Mouse (Mus musculus) hindbrain, embryonic 15.5 days (tissue): ENCODE data around the gene Il34. TPM values are rescaled to one million over a fixed set of nuclear protein-coding genes. Genes with fewer than 3 reads are reported as not detected.

Experiments used
- ATAC-seq: fragments of 200-750 bp; cut with Nextera tagmentation; 2 replicates; pipeline ENCODE4 v1.8.0; 2017; ENCODE audit warnings: low read depth, moderate number of reproducible peaks, moderate TSS enrichment; ENCODE audit not compliant: low FRiP score
- H3K27ac ChIP-seq: fragments of 300-500 bp; sonication (generic); replicated peaks from 2 replicates; pipeline ENCODE4 v1.5.1; 2015; ENCODE audit warnings: mild to moderate bottlenecking, inconsistent platforms
- H3K27me3 ChIP-seq: fragments of 300-500 bp; sonication (generic); 2 replicates; pipeline ENCODE4 v1.6.1; 2015; ENCODE audit warnings: control low read depth, inconsistent platforms
- H3K36me3 ChIP-seq: fragments of 300-500 bp; sonication (generic); 2 replicates; pipeline ENCODE4 v1.6.1; 2015; ENCODE audit warnings: control low read depth, inconsistent platforms
- H3K4me1 ChIP-seq: fragments of 300-500 bp; sonication (generic); replicated peaks from 2 replicates; pipeline ENCODE4 v1.6.1; 2015; ENCODE audit warnings: control low read depth, inconsistent platforms
- H3K4me2 ChIP-seq: fragments of 300-500 bp; sonication (generic); 2 replicates; pipeline ENCODE4 v1.6.1; 2015; ENCODE audit warnings: moderate library complexity, mild to moderate bottlenecking, inconsistent platforms
- H3K4me3 ChIP-seq: fragments of 300-500 bp; sonication (generic); 2 replicates; pipeline ENCODE4 v1.5.1; 2015; ENCODE audit warnings: mild to moderate bottlenecking, inconsistent platforms
- H3K9ac ChIP-seq: fragments of 300-500 bp; sonication (generic); 2 replicates; pipeline ENCODE4 v1.6.1; 2015; ENCODE audit warnings: inconsistent platforms
- H3K9me3 ChIP-seq: fragments of 300-500 bp; sonication (generic); 2 replicates; pipeline ENCODE4 v1.6.1; 2016; ENCODE audit warnings: control low read depth, inconsistent platforms
- WGBS: fragments of 180-500 bp; shearing (Covaris S2); methylation state at CpG from one replicate; pipeline ENCODE4 v1.1.7; 2015; 5-methylcytosine and 5-hydroxymethylcytosine counted together
- polyA plus RNA-seq: library from polyadenylated mRNA; unstranded; fragments of >200 nt; fragmentation: Nextera tagmentation; extraction: Ambion mirVana; gene quantifications from 2 replicates; pipeline ENCODE4 v1.2.1, GENCODE M21; 2015

The Il34 gene
- polyA plus RNA-seq, 1 experiment from 2014 or later: 5.8 TPM

- WGBS: 59% methylated on average over 10 of the region's 10 CpGs
- Histone ChIP-seq H3K36me3 (no peaks in the 10 kb centered on the region), H3K27me3 (no peaks in the 10 kb centered on the region), H3K4me2 (no peak overlapping the region), H3K9ac (no peak overlapping the region), H3K9me3 (no peaks in the 10 kb centered on the region), H3K4me3 (no peak overlapping the region), H3K27ac (no peak overlapping the region), H3K4me1 (0 out of 2 replicates have a peak, but pooled peaks cover under 1% of the 10 kb centered on the region)
- ATAC-seq: peak; percentile 60
Measured at GRCm38 (mm10) chr8:110749500-110750170, 56.1 kb downstream of the Il34 start.

- no peak overlapping the region for H3K4me2 ChIP-seq
- ATAC-seq: no peak
- WGBS: 73% methylated on average over 9 of the region's 9 CpGs
- H3K9me3 ChIP-seq: no peaks in the 10 kb centered on the region
- no peaks in the 10 kb centered on the region for H3K4me1 ChIP-seq
- H3K4me3 ChIP-seq: no peak overlapping the region
- H3K27me3 ChIP-seq: no peaks in the 10 kb centered on the region
- no peaks in the 10 kb centered on the region for H3K36me3 ChIP-seq
- no peak overlapping the region for H3K27ac ChIP-seq
- H3K9ac ChIP-seq: no peak overlapping the region
Measured at GRCm38 (mm10) chr8:110746661-110747060, 59.1 kb downstream of the Il34 start.

- WGBS: 91% methylated on average over 10 of the region's 10 CpGs
- Histone ChIP-seq H3K4me1 (no peaks in the 10 kb centered on the region), H3K27ac (no peak overlapping the region), H3K36me3 (no peaks in the 10 kb centered on the region), H3K9ac (no peak overlapping the region), H3K9me3 (no peaks in the 10 kb centered on the region), H3K27me3 (no peaks in the 10 kb centered on the region), H3K4me2 (no peak overlapping the region), H3K4me3 (no peak overlapping the region)
- no peak for ATAC-seq
Measured at GRCm38 (mm10) chr8:110745162-110745561, 60.6 kb downstream of the Il34 start.

GRCm38 (mm10) chr8:110742452-110742818 is 63.3 kb downstream of the Il34 start:
- ATAC-seq: no peak
- 90% methylated on average over 5 of the region's 5 CpGs for WGBS
- H3K36me3 ChIP-seq: peaks cover 25% of the 10 kb centered on the region

GRCm38 (mm10) chr8:110741816-110742451 is 63.8 kb downstream of the Il34 start:
- WGBS: 78% methylated on average over 15 of the region's 15 CpGs
- Histone ChIP-seq H3K9ac (no peak overlapping the region), H3K4me3 (no peak overlapping the region), H3K4me1 (no peaks in the 10 kb centered on the region), H3K27me3 (no peaks in the 10 kb centered on the region), H3K36me3 (peaks cover 29% of the 10 kb centered on the region), H3K4me2 (no peak overlapping the region), H3K27ac (no peak overlapping the region), H3K9me3 (no peaks in the 10 kb centered on the region)
- ATAC-seq: no peak

More at GRCm38 (mm10) chr8:110742452-110742818, 63.3 kb downstream of the Il34 start:
- H3K27ac ChIP-seq: no peak overlapping the region
- no peak overlapping the region for H3K4me3 ChIP-seq
- H3K4me1 ChIP-seq: no peaks in the 10 kb centered on the region
- no peak overlapping the region for H3K4me2 ChIP-seq
- no peak overlapping the region for H3K9ac ChIP-seq
- H3K9me3 ChIP-seq: no peaks in the 10 kb centered on the region
- H3K27me3 ChIP-seq: no peaks in the 10 kb centered on the region

GRCm38 (mm10) chr8:110740629-110741175 is 65.0 kb downstream of the Il34 start:
- no peak overlapping the region for H3K4me3 ChIP-seq
- no peaks in the 10 kb centered on the region for H3K9me3 ChIP-seq
- H3K27me3 ChIP-seq: no peaks in the 10 kb centered on the region
- no peak overlapping the region for H3K27ac ChIP-seq
- 87% methylated on average over 5 of the region's 5 CpGs for WGBS
- no peak overlapping the region for H3K4me2 ChIP-seq
- no peak overlapping the region for H3K9ac ChIP-seq
- H3K36me3 ChIP-seq: peaks cover 41% of the 10 kb centered on the region
- no peaks in the 10 kb centered on the region for H3K4me1 ChIP-seq
- ATAC-seq: no peak

- WGBS: 95% methylated on average over 34 of the region's 35 CpGs
- no peak overlapping the region for H3K4me3 ChIP-seq
- H3K27ac ChIP-seq: no peak overlapping the region
Measured at GRCm38 (mm10) chr8:110738591-110739195, 67.0 kb downstream of the Il34 start.

GRCm38 (mm10) chr8:110733036-110733435 is 72.7 kb downstream of the Il34 start:
- no peak overlapping the region for H3K27ac ChIP-seq
- ATAC-seq: no peak
- peaks cover 92% of the 10 kb centered on the region for H3K36me3 ChIP-seq
- H3K9me3 ChIP-seq: no peaks in the 10 kb centered on the region
- WGBS: 69% methylated on average over 8 of the region's 8 CpGs
- H3K9ac ChIP-seq: no peak overlapping the region
- H3K4me2 ChIP-seq: no peak overlapping the region
- no peak overlapping the region for H3K4me3 ChIP-seq
- no peaks in the 10 kb centered on the region for H3K4me1 ChIP-seq
- no peaks in the 10 kb centered on the region for H3K27me3 ChIP-seq

More at GRCm38 (mm10) chr8:110738591-110739195, 67.0 kb downstream of the Il34 start:
- no peak overlapping the region for H3K4me2 ChIP-seq
- no peaks in the 10 kb centered on the region for H3K9me3 ChIP-seq
- no peak for ATAC-seq
- H3K27me3 ChIP-seq: no peaks in the 10 kb centered on the region
- no peaks in the 10 kb centered on the region for H3K4me1 ChIP-seq
- H3K36me3 ChIP-seq: peaks cover 58% of the 10 kb centered on the region
- H3K9ac ChIP-seq: no peak overlapping the region

GRCm38 (mm10) chr8:110731346-110731859 is 74.3 kb downstream of the Il34 start:
- no peak for ATAC-seq
- Histone ChIP-seq H3K4me1 (peaks cover 11% of the 10 kb centered on the region), H3K4me3 (no peak overlapping the region), H3K36me3 (peaks cover 88% of the 10 kb centered on the region), H3K27ac (no peak overlapping the region), H3K4me2 (no peak overlapping the region), H3K9me3 (no peaks in the 10 kb centered on the region), H3K27me3 (no peaks in the 10 kb centered on the region), H3K9ac (no peak overlapping the region)
- 95% methylated on average over 8 of the region's 8 CpGs for WGBS

GRCm38 (mm10) chr8:110726893-110727292 is 78.8 kb downstream of the Il34 start:
- peak overlapping the region; percentile 21; the same call in 1 of the 2 replicates for H3K9ac ChIP-seq
- H3K4me1 ChIP-seq: peaks cover 52% of the 10 kb centered on the region
- H3K27ac ChIP-seq: peak overlapping the region; percentile 75; the same call in 1 of the 2 replicates

GRCm38 (mm10) chr8:110725084-110725838 is 80.5 kb downstream of the Il34 start:
- Histone ChIP-seq H3K4me3 (peak overlapping the region; percentile 13; the same call in 1 of the 2 replicates), H3K4me1 (peaks cover 60% of the 10 kb centered on the region), H3K9me3 (no peaks in the 10 kb centered on the region), H3K27ac (peak overlapping the region; percentile 75), H3K4me2 (peak overlapping the region; percentile 97), H3K27me3 (no peaks in the 10 kb centered on the region), H3K36me3 (peaks cover 34% of the 10 kb centered on the region), H3K9ac (0 out of 2 replicates have a peak overlapping the region, but pooled peaks have one; percentile 99)
- 48% methylated on average over 7 of the region's 7 CpGs for WGBS
- ATAC-seq: peak; percentile 16; the same call in 1 of the 2 replicates

More at GRCm38 (mm10) chr8:110726893-110727292, 78.8 kb downstream of the Il34 start:
- WGBS: 6% methylated on average over 18 of the region's 18 CpGs
- ATAC-seq: no peak
- Histone ChIP-seq H3K36me3 (peaks cover 49% of the 10 kb centered on the region), H3K4me2 (0 out of 2 replicates have a peak overlapping the region, but pooled peaks have one; percentile 12), H3K9me3 (no peaks in the 10 kb centered on the region), H3K4me3 (no peak overlapping the region), H3K27me3 (no peaks in the 10 kb centered on the region)
